Mouse (Mus musculus) G1E (cell line): ENCODE measurements around the gene Mettl7a1.
"Not testable (repeated sequence)": the region's sequence is repeated elsewhere in the genome, so short reads cannot be mapped to it uniquely, and the experiment has no call there.

ENCODE experiments used
- CTCF ChIP-seq: IDR thresholded peaks from 2 replicates; pipeline ENCODE4 v1.5.1; 2012; ENCODE audit warnings: low read depth, low read length, inconsistent platforms, mixed read lengths
- TAL1 ChIP-seq: conservative IDR thresholded peaks from 2 replicates; pipeline ENCODE4 v1.6.1; 2012; ENCODE audit warnings: low read depth, low read length, inconsistent platforms, mixed read lengths

DNA sequence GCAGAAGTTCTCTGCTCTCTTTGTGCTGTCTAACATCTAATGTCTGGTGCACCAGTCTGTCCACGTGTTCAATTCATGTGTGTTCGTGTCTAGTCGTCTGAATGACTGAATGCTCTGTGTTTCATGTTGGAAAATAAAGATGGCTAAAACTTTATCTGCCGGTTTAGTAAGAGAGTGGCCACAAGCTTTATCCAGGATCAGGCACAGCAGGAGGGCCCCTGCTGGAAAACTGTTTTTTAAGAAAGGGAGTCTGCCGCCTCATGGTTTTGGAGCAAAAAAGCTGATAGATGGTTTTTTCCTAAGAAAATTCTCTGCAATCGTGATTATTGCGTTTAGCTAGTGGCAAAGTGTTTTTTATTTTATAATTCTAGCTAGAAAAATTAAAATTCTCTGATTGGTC, 33.3 kb upstream of the Mettl7a1 start:
- not testable (repeated sequence) for TF ChIP-seq TAL1, CTCF
